ENCODE assay signal across 8 mouse cellular contexts in the genomic region with DNA sequence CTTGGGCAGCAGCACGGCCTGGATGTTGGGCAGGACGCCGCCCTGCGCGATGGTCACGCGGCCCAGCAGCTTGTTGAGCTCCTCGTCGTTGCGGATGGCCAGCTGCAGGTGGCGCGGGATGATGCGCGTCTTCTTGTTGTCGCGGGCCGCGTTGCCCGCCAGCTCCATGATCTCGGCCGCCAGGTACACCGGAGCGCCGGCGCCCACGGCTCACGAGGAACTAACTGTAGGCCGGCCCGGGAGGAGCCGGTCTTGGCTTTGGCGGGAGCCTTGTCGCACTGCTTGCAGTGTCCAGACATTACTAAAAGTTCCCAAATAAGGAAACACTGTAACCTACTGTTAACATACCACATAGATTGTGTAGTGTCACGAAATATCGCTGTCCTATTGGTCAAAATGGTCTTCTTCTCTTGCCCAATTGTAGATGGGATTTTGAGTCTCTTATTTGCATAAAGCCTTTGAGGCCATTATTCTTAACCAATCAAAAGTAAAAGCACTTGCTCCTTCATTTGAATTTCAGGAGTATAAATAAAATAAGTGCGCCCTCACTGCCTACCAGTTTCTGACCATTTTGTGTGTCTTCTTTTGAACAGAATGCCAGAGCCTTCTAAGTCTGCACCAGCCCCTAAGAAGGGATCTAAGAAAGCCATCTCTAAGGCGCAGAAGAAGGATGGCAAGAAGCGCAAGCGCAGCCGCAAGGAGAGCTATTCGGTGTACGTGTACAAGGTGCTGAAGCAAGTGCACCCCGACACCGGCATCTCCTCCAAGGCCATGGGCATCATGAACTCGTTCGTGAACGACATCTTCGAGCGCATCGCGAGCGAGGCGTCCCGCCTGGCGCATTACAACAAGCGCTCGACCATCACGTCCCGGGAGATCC. TPM values are rescaled to one million over a fixed set of nuclear protein-coding genes. Genes with fewer than 3 reads are reported as not detected.
DNase-seq lines count a peak whose midpoint lies in the region; ATAC-seq and TF ChIP-seq lines count a peak whose summit lies in the region.
"Not testable (repeated sequence)": the region's sequence is repeated elsewhere in the genome, so short reads cannot be mapped to it uniquely, and the experiment has no call there.

A gene (plus strand): TSS at position 534 of the 880 bp plus-strand sequence.

- H3K27me3 ChIP-seq in ES-Bruce4 (ENCODE audit: control insufficient read depth, insufficient read depth, low read length, poor library complexity, severe bottlenecking); forebrain, embryonic 14.5 days (replicated peaks; ENCODE audit: control insufficient read depth, insufficient read depth, low read length); liver, postnatal 0 days (ENCODE audit: insufficient read depth, low read length); neural tube, embryonic 13.5 days; testis, adult 2 months (ENCODE audit: control insufficient read depth, insufficient read depth, low read length): not testable (repeated sequence)

- H3K9me3 ChIP-seq in ES-Bruce4 (replicated peaks; ENCODE audit: control insufficient read depth, insufficient read depth, low read length, poor library complexity, severe bottlenecking); forebrain, embryonic 14.5 days (replicated peaks; ENCODE audit: control insufficient read depth, low read length); liver, postnatal 0 days (ENCODE audit: low read length); neural tube, embryonic 13.5 days: not testable (repeated sequence)

- intact Hi-C loops in heart, postnatal 25 days (cut with DNase I) = loop anchor here (5.0 kb wide), 1 partner anchor 1704 kb away; a partner anchor contains a TSS

- peak; percentile 99 for ATAC-seq in cerebellum, adult (ENCODE audit: insufficient number of reproducible peaks, low FRiP score, low TSS enrichment)
- peak; percentile 88 for ATAC-seq in forebrain, embryonic 14.5 days
- ATAC-seq in liver, postnatal 0 days = peak; percentile 82
- ATAC-seq in neural tube, embryonic 13.5 days (ENCODE audit: low read depth) = peak; percentile 94

- peak; percentile 99 for DNase-seq in forebrain, embryonic 14.5 days (ENCODE audit: low spot score)
- peak; percentile 67 for DNase-seq in heart, postnatal 25 days (ENCODE audit: low spot score)
- DNase-seq in layer of hippocampus, adult 11-12 months (ENCODE audit: low spot score) = peak; percentile 71
- peak; percentile 82 for DNase-seq in liver, postnatal 0 days

- TF ChIP-seq POLR2A in ES-Bruce4 (IDR thresholded peaks at IDR 0.05; ENCODE audit: insufficient read depth, low read length) = peak; percentile 92
- not testable (repeated sequence) for TF ChIP-seq POLR2A in testis, adult 2 months (IDR thresholded peaks at IDR 0.05; ENCODE audit: control insufficient read depth, low read depth, low read length)

- TF ChIP-seq CTCF in ES-Bruce4 (IDR thresholded peaks at IDR 0.05; ENCODE audit: low read depth, low read length); testis, adult 2 months (IDR thresholded peaks at IDR 0.05; ENCODE audit: control insufficient read depth, insufficient read depth, insufficient replicate concordance, low read depth, low read length): not testable (repeated sequence)
- peak; percentile 33 for TF ChIP-seq CTCF in liver, postnatal 0 days (IDR thresholded peaks at IDR 0.05; ENCODE audit: low read depth)

- peak within 1 kb of the TSS; percentile 92 for H3K9ac ChIP-seq in ES-Bruce4 (ENCODE audit: low read depth, poor library complexity, severe bottlenecking)
- peak within 1 kb of the TSS; percentile 58 for H3K9ac ChIP-seq in forebrain, embryonic 14.5 days (ENCODE audit: low read length)
- H3K9ac ChIP-seq in liver, postnatal 0 days (replicated peaks) = peak within 1 kb of the TSS; percentile 53
- H3K9ac ChIP-seq in neural tube, embryonic 13.5 days = peak within 1 kb of the TSS; percentile 64

- not testable (repeated sequence) for H3K4me1 ChIP-seq in ES-Bruce4 (ENCODE audit: control insufficient read depth, insufficient read depth, low read length); liver, postnatal 0 days (ENCODE audit: insufficient read depth); testis, adult 2 months (ENCODE audit: control insufficient read depth, insufficient read depth, low read length)
- H3K4me1 ChIP-seq in forebrain, embryonic 14.5 days (ENCODE audit: control insufficient read depth, insufficient read depth, low read length) = peaks cover 11% of the 10 kb centered on the region
- H3K4me1 ChIP-seq in neural tube, embryonic 13.5 days (replicated peaks) = peaks cover 23% of the 10 kb centered on the region

- not testable (repeated sequence) for H3K36me3 ChIP-seq in ES-Bruce4 (ENCODE audit: control insufficient read depth, insufficient read depth, low read length, poor library complexity, severe bottlenecking); forebrain, embryonic 14.5 days (ENCODE audit: control insufficient read depth, insufficient read depth, low read length); liver, postnatal 0 days (replicated peaks; ENCODE audit: insufficient read depth, low read length); neural tube, embryonic 13.5 days; testis, adult 2 months (ENCODE audit: control insufficient read depth, insufficient read depth, low read length)

- not testable (repeated sequence) for TF ChIP-seq EP300 in ES-Bruce4 (IDR thresholded peaks at IDR 0.05; ENCODE audit: insufficient read depth, low read depth, low read length)
- TF ChIP-seq EP300 in liver, postnatal 0 days (IDR thresholded peaks at IDR 0.05; ENCODE audit: low read depth) = peak; percentile 85

- WGBS in forebrain, embryonic 14.5 days = under 1% methylated on average over 39 of the region's 58 CpGs
- WGBS in liver, postnatal 0 days (ENCODE audit: insufficient replicate concordance) = under 1% methylated on average over 37 of the region's 58 CpGs
- WGBS in neural tube, embryonic 13.5 days = under 1% methylated on average over 42 of the region's 58 CpGs

- peak within 1 kb of the TSS; percentile 78 for H3K4me3 ChIP-seq in ES-Bruce4 (ENCODE audit: low read depth, low read length)
- H3K4me3 ChIP-seq in forebrain, embryonic 14.5 days (ENCODE audit: low read depth, low read length) = peak within 1 kb of the TSS; percentile 38
- peak within 1 kb of the TSS; percentile 51 for H3K4me3 ChIP-seq in liver, postnatal 0 days (ENCODE audit: low read depth, low read length)
- peak within 1 kb of the TSS; percentile 41 for H3K4me3 ChIP-seq in neural tube, embryonic 13.5 days
- peak within 1 kb of the TSS; percentile 37 for H3K4me3 ChIP-seq in testis, adult 2 months (ENCODE audit: control insufficient read depth, low read depth, low read length)

- peak within 1 kb of the TSS; percentile 99 for H3K27ac ChIP-seq in ES-Bruce4 (ENCODE audit: insufficient read depth, low read length)
- H3K27ac ChIP-seq in forebrain, embryonic 14.5 days (ENCODE audit: low read depth, low read length) = peak within 1 kb of the TSS; percentile 97
- peak within 1 kb of the TSS; percentile 99 for H3K27ac ChIP-seq in liver, postnatal 0 days (ENCODE audit: low read depth)
- H3K27ac ChIP-seq in neural tube, embryonic 13.5 days (replicated peaks) = peak within 1 kb of the TSS; percentile 95
- H3K27ac ChIP-seq in testis, adult 2 months (ENCODE audit: control insufficient read depth, insufficient read depth, low read depth, low read length) = peak within 1 kb of the TSS; percentile 65

- H3K4me2 ChIP-seq in forebrain, embryonic 14.5 days (ENCODE audit: low read length) = peak within 1 kb of the TSS; percentile 54
- peak within 1 kb of the TSS; percentile 65 for H3K4me2 ChIP-seq in liver, postnatal 0 days (ENCODE audit: low read depth, low read length)
- peak within 1 kb of the TSS; percentile 71 for H3K4me2 ChIP-seq in neural tube, embryonic 13.5 days

RNA-seq across cellular contexts. Expression of the gene that starts here (rescaled TPM):
- polyA plus RNA-seq in ES-Bruce4 (2011; ENCODE audit: insufficient read depth, insufficient read length, low read depth, missing spikeins) = 9.8 and 11.5 TPM in 2 replicates
- 1.3 and 1.5 TPM in 2 replicates for polyA plus RNA-seq in forebrain, embryonic 14.5 days (2014; fragmentation: Nextera tagmentation; extraction: Ambion mirVana)
- 10 to 100 TPM in 1 of 2 experiments, 1 to 10 TPM in 1; 9.6 to 11.4 TPM for total RNA-seq in heart, postnatal 25 days (2021)
- polyA plus RNA-seq in liver, postnatal 0 days (2015; fragmentation: Nextera tagmentation; extraction: Ambion mirVana) = 1.6 and 2.7 TPM in 2 replicates
- polyA plus RNA-seq in neural tube, embryonic 13.5 days (2015; fragmentation: Nextera tagmentation; extraction: Ambion mirVana) = not detected in 2 replicates
- 3.9 and 7.0 TPM in 2 replicates for polyA plus RNA-seq in testis, adult 2 months (2012; rRNA removed)

Comparison
In these comparisons a context has a peak if more than half of its experiments do, and no peak if none do; other contexts are left out.
1. Peak in every context shown above with its lines: DNase-seq, ATAC-seq, H3K4me3 ChIP-seq and H3K27ac ChIP-seq.
2. Peak in ATAC-seq, H3K4me3 ChIP-seq, H3K27ac ChIP-seq, H3K9ac ChIP-seq and H3K4me2 ChIP-seq in neural tube, embryonic 13.5 days; RNA of the gene not detected or under 1 TPM.